Mouse (Mus musculus): ENCODE results near the gene Rbfox1.

DNA sequence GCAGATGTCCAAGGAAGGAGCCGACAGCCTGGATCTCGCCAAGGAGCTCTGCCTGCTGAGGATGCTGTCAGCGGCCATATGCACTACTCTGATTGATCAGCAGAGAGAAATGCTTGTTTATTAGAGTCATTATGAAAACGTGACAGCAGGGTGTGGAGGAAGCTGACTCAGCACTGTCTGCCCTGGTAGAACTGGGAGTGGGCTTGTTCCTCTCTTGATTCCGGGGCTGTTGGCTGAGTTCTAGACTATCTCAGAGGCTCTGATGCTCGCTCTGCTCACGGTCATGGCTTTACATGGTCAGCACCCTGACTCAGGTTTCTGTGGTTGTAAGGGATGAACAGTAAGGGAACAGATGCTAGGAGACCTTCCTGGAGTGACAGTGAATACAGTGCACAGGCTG is 10.4 kb downstream of the Rbfox1 start:
- TF ChIP-seq GATA1 (IDR thresholded peaks at IDR 0.05; ENCODE audit: borderline replicate concordance, low read length) (no peak), FLI1 (IDR thresholded peaks at IDR 0.05; ENCODE audit: low read length) (no peak)

Data from megakaryocyte, embryonic 14.5 days (primary cell).